Mouse (Mus musculus) CD4-positive, CD25-positive, alpha-beta regulatory T cell (primary cell): ENCODE measurements around the gene 2010300C02Rik. TPM values are rescaled to one million over a fixed set of nuclear protein-coding genes. Genes with fewer than 3 reads are reported as not detected.

Experiments
- polyA plus RNA-seq: library from polyadenylated mRNA; unstranded; fragments of 100-300 nt; shearing (Covaris generic); gene quantifications from one replicate; pipeline ENCODE4 v1.2.1, GENCODE M21; 2017

The 2010300C02Rik gene
- 0.79 TPM for polyA plus RNA-seq

DNA sequence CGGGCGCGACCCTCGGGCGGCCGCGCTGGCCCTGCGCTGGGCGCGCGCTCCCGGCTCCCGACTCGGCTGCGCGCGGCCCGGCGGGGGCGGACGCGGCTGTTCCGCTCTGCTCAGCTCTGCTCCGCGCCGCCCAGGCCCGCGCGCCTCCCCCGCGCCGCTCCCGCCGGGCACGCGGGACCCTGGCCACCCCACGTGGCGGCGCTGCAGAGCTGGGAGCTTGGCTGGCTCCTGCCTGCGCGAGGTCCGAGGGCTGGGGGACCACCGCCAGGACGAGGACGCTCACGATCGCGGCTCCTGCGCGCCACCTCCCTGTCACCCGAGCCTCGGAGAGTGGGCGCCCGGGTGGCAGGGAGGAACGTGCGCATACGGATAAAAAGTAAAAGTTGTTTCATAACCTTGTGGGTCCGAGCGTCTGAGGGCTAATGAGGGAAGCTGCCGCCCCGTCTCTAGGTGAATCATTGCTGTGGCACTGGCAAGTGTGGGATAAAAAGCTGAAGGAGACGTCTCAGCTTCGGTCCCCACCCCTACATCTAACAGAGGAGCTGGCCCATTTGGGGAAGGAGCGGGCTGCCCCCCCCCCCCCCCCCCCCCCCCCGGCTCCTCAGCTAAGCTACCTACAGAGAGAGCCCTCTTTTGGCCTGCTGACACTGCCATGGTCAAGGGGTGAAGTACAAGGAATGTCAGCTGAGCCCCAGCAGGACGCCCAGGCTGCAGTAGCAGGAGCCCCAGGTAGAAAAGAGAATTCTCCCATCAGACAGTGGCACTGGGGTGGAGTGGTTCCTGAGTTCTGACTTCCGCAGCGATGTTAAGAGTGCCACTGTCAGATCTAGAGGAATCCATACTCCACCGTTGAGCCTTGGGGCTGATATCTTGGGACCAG, at the start of gene 2010300C02Rik:
Gene 2010300C02Rik (minus strand): TSS at position 325 of the 880 bp plus-strand sequence.

Other genes starting within 250 kb of the 2010300C02Rik start
- 10.5 TPM for gene Mgat4a, start 179.1 kb downstream of the 2010300C02Rik start, polyA plus RNA-seq
- gene Tsga10, start 146.3 kb upstream of the 2010300C02Rik start, polyA plus RNA-seq, result 2.9 TPM
- gene Lipt1, start 151.7 kb upstream of the 2010300C02Rik start, polyA plus RNA-seq, result 7.8 TPM
- 94.9 TPM for gene Mitd1, start 170.3 kb upstream of the 2010300C02Rik start, polyA plus RNA-seq
- 169 TPM for gene Mrpl30, start 170.4 kb upstream of the 2010300C02Rik start, polyA plus RNA-seq
- gene Lyg2, start 196.4 kb upstream of the 2010300C02Rik start, polyA plus RNA-seq, result not detected
- not detected for gene Lyg1, start 237.7 kb upstream of the 2010300C02Rik start, polyA plus RNA-seq